Mouse (Mus musculus) MEL (cell line): ENCODE measurements at regions not wholly inside any gene's neighbourhood (a gene's known extent, or its start where the extent isn't known, plus 50 kb on each side); places are given as distances from the start of the nearest gene placed in this dataset.

Source experiments
- DNase-seq: peaks from one replicate; pipeline ENCODE4 v3.0.0; 2011; ENCODE audit warnings: low read depth, low spot score
- H3K27ac ChIP-seq: 2 replicates; pipeline ENCODE4 v1.5.1; 2012; ENCODE audit warnings: low read depth, mild to moderate bottlenecking, control low read depth, low read length, moderate library complexity; ENCODE audit not compliant: control insufficient read depth
- H3K27me3 ChIP-seq, 2 experiments: fragments of 150-350 bp in 1 of 2; sonication (generic) in 1 of 2; 2 replicates each; pipeline ENCODE4 v1.6.1; 2012; ENCODE audit warnings: low read length in 2 of 2, mild to moderate bottlenecking in 2 of 2, improper control_type of control experiment in 1 of 2, moderate library complexity in 1 of 2; ENCODE audit not compliant: insufficient read depth in 2 of 2, control insufficient read depth in 1 of 2
- H3K36me3 ChIP-seq, 2 experiments: 2 replicates each; pipeline ENCODE4 v1.6.1; 2012 to 2014; ENCODE audit warnings: low read length in 2 of 2, improper control_type of control experiment in 1 of 2, inconsistent platforms in 1 of 2, mild to moderate bottlenecking in 1 of 2; ENCODE audit not compliant: insufficient read depth in 2 of 2, control insufficient read depth in 1 of 2
- H3K4me1 ChIP-seq, 2 experiments: fragments of 150-350 bp in 1 of 2; sonication (generic) in 1 of 2; 2 replicates each; pipeline ENCODE4 v1.6.1; 2012; ENCODE audit warnings: low read length in 2 of 2, improper control_type of control experiment in 1 of 2, mild to moderate bottlenecking in 1 of 2; ENCODE audit not compliant: insufficient read depth in 2 of 2, control insufficient read depth in 1 of 2
- H3K4me3 ChIP-seq, 2 experiments: fragments of 150-350 bp in 1 of 2; sonication (generic) in 1 of 2; 2 replicates each; pipeline ENCODE4 v1.5.1; 2012; ENCODE audit warnings: low read depth in 2 of 2, low read length in 2 of 2, mild to moderate bottlenecking in 2 of 2, moderate library complexity in 2 of 2, control low read depth in 1 of 2, improper control_type of control experiment in 1 of 2; ENCODE audit not compliant: control insufficient read depth in 1 of 2, insufficient read depth in 1 of 2
- H3K79me2 ChIP-seq: 2 replicates; pipeline ENCODE4 v1.6.1; 2012; ENCODE audit warnings: mild to moderate bottlenecking, low read length, moderate library complexity; ENCODE audit not compliant: control insufficient read depth, poor library complexity, insufficient read depth
- H3K9ac ChIP-seq: 2 replicates; pipeline ENCODE4 v1.6.1; 2012; ENCODE audit warnings: low read depth, mild to moderate bottlenecking, control low read depth, low read length, moderate library complexity; ENCODE audit not compliant: control insufficient read depth, poor library complexity, severe bottlenecking
- H3K9me3 ChIP-seq: fragments of 150-350 bp; sonication (generic); replicated peaks from 2 replicates; pipeline ENCODE4 v1.6.1; 2012; ENCODE audit warnings: mild to moderate bottlenecking, low read length, improper control_type of control experiment, moderate library complexity; ENCODE audit not compliant: insufficient read depth
- BHLHE40 ChIP-seq: IDR thresholded peaks from 2 replicates; pipeline ENCODE4 v1.6.1; 2012; ENCODE audit warnings: low read depth, mild to moderate bottlenecking, inconsistent platforms, low read length, improper control_type of control experiment, borderline replicate concordance
- CHD1 ChIP-seq: IDR thresholded peaks from 2 replicates; pipeline ENCODE4 v1.6.1; 2012; ENCODE audit warnings: low read depth, mild to moderate bottlenecking, inconsistent platforms, low read length, improper control_type of control experiment
- CTCF ChIP-seq, 3 experiments: IDR thresholded peaks in 2 of 3; conservative IDR thresholded peaks in 1 of 3; 2 replicates each; pipeline ENCODE4 v1.5.1; 2011 to 2012; ENCODE audit warnings: low read length in 3 of 3, low read depth in 2 of 3, mild to moderate bottlenecking in 2 of 3, improper control_type of control experiment in 1 of 3, inconsistent platforms in 1 of 3, mixed read lengths in 1 of 3, moderate library complexity in 1 of 3; ENCODE audit not compliant: control insufficient read depth in 1 of 3, insufficient read depth in 1 of 3, poor library complexity in 1 of 3, severe bottlenecking in 1 of 3
- E2F4 ChIP-seq: IDR thresholded peaks from 2 replicates; pipeline ENCODE4 v1.6.1; 2011; ENCODE audit warnings: low read depth, low read length, improper control_type of control experiment, borderline replicate concordance
- ELF1 ChIP-seq: IDR thresholded peaks from 2 replicates; pipeline ENCODE4 v1.6.1; 2014; ENCODE audit warnings: low read depth, mild to moderate bottlenecking, inconsistent platforms, low read length, improper control_type of control experiment, moderate library complexity
- GABPA ChIP-seq: IDR thresholded peaks from 2 replicates; pipeline ENCODE4 v1.6.1; 2012; ENCODE audit warnings: low read depth, mild to moderate bottlenecking, inconsistent platforms, low read length, improper control_type of control experiment, moderate library complexity
- KAT2A ChIP-seq: conservative IDR thresholded peaks from 2 replicates; pipeline ENCODE4 v1.6.1; 2012; ENCODE audit warnings: low read depth, low read length, improper control_type of control experiment, inconsistent platforms
- MAZ ChIP-seq: IDR thresholded peaks from 2 replicates; pipeline ENCODE4 v1.6.1; 2012; ENCODE audit warnings: low read depth, mild to moderate bottlenecking, inconsistent platforms, low read length, improper control_type of control experiment
- MEF2A ChIP-seq: IDR thresholded peaks from 2 replicates; pipeline ENCODE4 v1.6.1; 2014; ENCODE audit warnings: low read depth, mild to moderate bottlenecking, inconsistent platforms, low read length, improper control_type of control experiment; ENCODE audit not compliant: poor library complexity, insufficient replicate concordance, severe bottlenecking; ENCODE audit errors: extremely low read depth
- MYB ChIP-seq: IDR thresholded peaks from 2 replicates; pipeline ENCODE4 v1.6.1; 2011; ENCODE audit warnings: mild to moderate bottlenecking, low read depth, low read length, improper control_type of control experiment
- MYC ChIP-seq: IDR thresholded peaks from 2 replicates; pipeline ENCODE4 v1.6.1; 2011; ENCODE audit warnings: low read depth, mild to moderate bottlenecking, low read length, improper control_type of control experiment, moderate library complexity
- NELFE ChIP-seq: IDR thresholded peaks from 2 replicates; pipeline ENCODE4 v1.6.1; 2011; ENCODE audit warnings: low read depth, low read length, improper control_type of control experiment
- POLR2A ChIP-seq, 2 experiments: IDR thresholded peaks; 2 replicates each; pipeline ENCODE4 v1.6.1; 2011 to 2012; ENCODE audit warnings: low read length in 2 of 2, mild to moderate bottlenecking in 2 of 2, control low read depth in 1 of 2, improper control_type of control experiment in 1 of 2, low read depth in 1 of 2, moderate library complexity in 1 of 2; ENCODE audit not compliant: control insufficient read depth in 1 of 2, insufficient read depth in 1 of 2, poor library complexity in 1 of 2
- POLR2AphosphoS5 ChIP-seq: IDR thresholded peaks from 2 replicates; pipeline ENCODE4 v1.6.1; 2012; ENCODE audit warnings: low read depth, borderline replicate concordance, mild to moderate bottlenecking, inconsistent platforms, low read length, moderate library complexity, mixed read lengths
- RAD21 ChIP-seq: IDR thresholded peaks from 2 replicates; pipeline ENCODE4 v1.6.1; 2011; ENCODE audit warnings: mild to moderate bottlenecking, low read depth, low read length, improper control_type of control experiment
- RCOR1 ChIP-seq: IDR thresholded peaks from 2 replicates; pipeline ENCODE4 v1.6.1; 2012; ENCODE audit warnings: low read depth, mild to moderate bottlenecking, inconsistent platforms, low read length, improper control_type of control experiment
- SIN3A ChIP-seq: IDR thresholded peaks from 2 replicates; pipeline ENCODE4 v1.6.1; 2012; ENCODE audit warnings: low read length, improper control_type of control experiment, inconsistent platforms
- TAL1 ChIP-seq: IDR thresholded peaks from 2 replicates; pipeline ENCODE4 v1.6.1; 2012; ENCODE audit warnings: mild to moderate bottlenecking, inconsistent platforms, low read length, moderate library complexity, mixed read lengths
- TCF12 ChIP-seq: IDR thresholded peaks from 2 replicates; pipeline ENCODE4 v1.6.1; 2014; ENCODE audit warnings: low read depth, mild to moderate bottlenecking, inconsistent platforms, low read length, improper control_type of control experiment, moderate library complexity
- UBTF ChIP-seq: IDR thresholded peaks from 2 replicates; pipeline ENCODE4 v1.6.1; 2012; ENCODE audit warnings: low read depth, mild to moderate bottlenecking, inconsistent platforms, low read length, improper control_type of control experiment, moderate library complexity, borderline replicate concordance; ENCODE audit not compliant: insufficient read depth
- USF1 ChIP-seq: IDR thresholded peaks from 2 replicates; pipeline ENCODE4 v1.6.1; 2014; ENCODE audit warnings: low read depth, mild to moderate bottlenecking, inconsistent platforms, low read length, improper control_type of control experiment, moderate library complexity
- USF2 ChIP-seq, 2 experiments: IDR thresholded peaks; 2 replicates each; pipeline ENCODE4 v1.6.1; 2011 to 2012; ENCODE audit warnings: improper control_type of control experiment in 2 of 2, low read length in 2 of 2, borderline replicate concordance in 1 of 2, inconsistent platforms in 1 of 2, low read depth in 1 of 2, mild to moderate bottlenecking in 1 of 2; ENCODE audit not compliant: insufficient read depth in 1 of 2
- ZKSCAN1 ChIP-seq: IDR thresholded peaks from 2 replicates; pipeline ENCODE4 v1.6.1; 2012; ENCODE audit warnings: low read depth, mild to moderate bottlenecking, inconsistent platforms, low read length, improper control_type of control experiment, moderate library complexity
- ZNF384 ChIP-seq: IDR thresholded peaks from 2 replicates; pipeline ENCODE4 v1.6.1; 2012; ENCODE audit warnings: low read depth, mild to moderate bottlenecking, inconsistent platforms, low read length, improper control_type of control experiment

- no peak overlapping the region for H3K4me3 ChIP-seq
- H3K79me2 ChIP-seq, result no peaks in the 10 kb centered on the region
- H3K9ac ChIP-seq, result no peak overlapping the region
- H3K27ac ChIP-seq, result no peak overlapping the region
- TF ChIP-seq ZKSCAN1 (no peak), BHLHE40 (no peak), POLR2A (IDR thresholded peaks at IDR 0.05; ENCODE audit: control insufficient read depth in 1 of 2, insufficient read depth in 1 of 2, low read depth in 1 of 2, low read length in 2 of 2, poor library complexity in 1 of 2) (no peak), USF1 (no peak), MYC (no peak), KAT2A (no peak), MAZ (no peak), USF2 (IDR thresholded peaks at IDR 0.05; ENCODE audit: borderline replicate concordance in 1 of 2, insufficient read depth in 1 of 2, low read depth in 1 of 2, low read length in 2 of 2) (no peak), GABPA (no peak), RAD21 (no peak), CHD1 (no peak), CTCF (IDR thresholded peaks at IDR 0.05 in 2 of 3, conservative IDR thresholded peaks at IDR 0.05 in 1 of 3; ENCODE audit: control insufficient read depth in 1 of 3, insufficient read depth in 1 of 3, low read depth in 2 of 3, low read length in 3 of 3, poor library complexity in 1 of 3, severe bottlenecking in 1 of 3) (no peak), ZNF384 (no peak), TAL1 (no peak), ELF1 (no peak), SIN3A (no peak), MEF2A (no peak), E2F4 (no peak), UBTF (no peak), NELFE (no peak)
- H3K9me3 ChIP-seq, result no peaks in the 10 kb centered on the region
- H3K36me3 ChIP-seq, result no peaks in the 10 kb centered on the region
- no peaks in the 10 kb centered on the region for H3K4me1 ChIP-seq
- DNase-seq, result no peak
- no peaks in the 10 kb centered on the region for H3K27me3 ChIP-seq
These were observed 328.6 kb downstream of the Rnf144a start for GRCm38 (mm10) chr12:26086414-26086813.

GRCm38 (mm10) chr12:26079061-26079625 is 335.9 kb downstream of the Rnf144a start:
- H3K36me3 ChIP-seq, result no peaks in the 10 kb centered on the region
- H3K4me1 ChIP-seq, result no peaks in the 10 kb centered on the region
- H3K4me3 ChIP-seq, result no peak overlapping the region
- no peaks in the 10 kb centered on the region for H3K27me3 ChIP-seq
- TF ChIP-seq KAT2A (no peak), NELFE (no peak), CTCF (IDR thresholded peaks at IDR 0.05 in 2 of 3, conservative IDR thresholded peaks at IDR 0.05 in 1 of 3; ENCODE audit: control insufficient read depth in 1 of 3, insufficient read depth in 1 of 3, low read depth in 2 of 3, low read length in 3 of 3, poor library complexity in 1 of 3, severe bottlenecking in 1 of 3) (no peak), RCOR1 (no peak), BHLHE40 (no peak), MEF2A (no peak), TCF12 (no peak), MYB (no peak), POLR2AphosphoS5 (no peak), ELF1 (no peak), USF1 (no peak), USF2 (IDR thresholded peaks at IDR 0.05; ENCODE audit: borderline replicate concordance in 1 of 2, insufficient read depth in 1 of 2, low read depth in 1 of 2, low read length in 2 of 2) (no peak)
- H3K9ac ChIP-seq, result no peak overlapping the region
- H3K79me2 ChIP-seq, result no peaks in the 10 kb centered on the region
- H3K9me3 ChIP-seq, result no peaks in the 10 kb centered on the region
- DNase-seq, result no peak
- no peak overlapping the region for H3K27ac ChIP-seq
